Mouse (Mus musculus) adrenal gland, adult 2 months (tissue): Measurements from ENCODE around the gene Rtbdn. TPM values are rescaled to one million over a fixed set of nuclear protein-coding genes. Genes with fewer than 3 reads are reported as not detected.

Experiments
- DNase-seq: peaks from one replicate; pipeline ENCODE4 v3.0.0; 2021
- polyA plus RNA-seq: library from polyadenylated mRNA; depleted of rRNA; stranded (reverse); fragments of >200 nt; gene quantifications from 2 replicates; pipeline ENCODE4 v1.2.3, GENCODE M21; 2012
- total RNA-seq, 2 experiments: library from RNA; stranded (reverse); gene quantifications; 2 replicates each; pipeline ENCODE4 v1.2.3; 2021

The Rtbdn gene
- total and polyA plus RNA-seq, 3 experiments, result 0.34 TPM; not detected in 2

DNA sequence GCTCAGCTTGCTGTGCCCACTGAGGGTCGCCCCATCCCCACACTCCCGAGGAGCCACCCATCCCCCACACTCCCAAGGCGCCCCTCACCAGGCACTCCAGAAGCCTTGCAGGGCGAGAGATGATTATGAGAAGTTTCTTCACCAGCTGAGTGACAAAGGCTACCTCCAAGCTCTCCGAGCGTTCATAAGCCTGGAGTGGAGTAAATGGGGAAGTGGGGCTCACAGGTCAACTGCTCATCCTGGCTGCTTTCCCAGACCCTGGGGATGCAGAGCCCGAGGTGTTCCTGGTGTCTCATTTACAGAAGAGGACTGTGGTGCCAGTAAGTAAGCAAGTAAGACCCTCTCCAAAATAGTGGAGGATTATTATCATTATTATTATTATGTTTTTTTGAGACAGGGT, 21.2 kb upstream of the Rtbdn start:
- DNase-seq, result no peak

DNA sequence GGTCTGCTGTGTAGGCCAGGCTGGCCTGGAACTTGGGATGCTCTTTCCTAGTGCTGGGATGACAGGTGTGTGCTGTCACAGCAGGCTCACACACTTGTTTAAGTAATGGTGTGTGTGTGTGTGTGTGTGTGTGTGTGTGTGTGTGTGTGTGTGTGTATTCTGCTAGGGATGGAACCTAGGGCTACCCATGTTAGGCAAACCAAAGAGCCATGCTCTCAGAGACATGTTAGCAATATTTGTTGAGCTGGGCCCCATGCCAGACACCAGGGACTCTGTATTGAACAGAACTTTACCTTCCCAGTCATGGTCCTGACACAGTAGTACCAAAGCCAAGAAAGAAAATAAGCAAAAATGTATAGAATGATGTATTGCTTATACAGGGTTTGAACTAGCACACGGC, 19.3 kb upstream of the Rtbdn start:
- DNase-seq, result no peak

DNA sequence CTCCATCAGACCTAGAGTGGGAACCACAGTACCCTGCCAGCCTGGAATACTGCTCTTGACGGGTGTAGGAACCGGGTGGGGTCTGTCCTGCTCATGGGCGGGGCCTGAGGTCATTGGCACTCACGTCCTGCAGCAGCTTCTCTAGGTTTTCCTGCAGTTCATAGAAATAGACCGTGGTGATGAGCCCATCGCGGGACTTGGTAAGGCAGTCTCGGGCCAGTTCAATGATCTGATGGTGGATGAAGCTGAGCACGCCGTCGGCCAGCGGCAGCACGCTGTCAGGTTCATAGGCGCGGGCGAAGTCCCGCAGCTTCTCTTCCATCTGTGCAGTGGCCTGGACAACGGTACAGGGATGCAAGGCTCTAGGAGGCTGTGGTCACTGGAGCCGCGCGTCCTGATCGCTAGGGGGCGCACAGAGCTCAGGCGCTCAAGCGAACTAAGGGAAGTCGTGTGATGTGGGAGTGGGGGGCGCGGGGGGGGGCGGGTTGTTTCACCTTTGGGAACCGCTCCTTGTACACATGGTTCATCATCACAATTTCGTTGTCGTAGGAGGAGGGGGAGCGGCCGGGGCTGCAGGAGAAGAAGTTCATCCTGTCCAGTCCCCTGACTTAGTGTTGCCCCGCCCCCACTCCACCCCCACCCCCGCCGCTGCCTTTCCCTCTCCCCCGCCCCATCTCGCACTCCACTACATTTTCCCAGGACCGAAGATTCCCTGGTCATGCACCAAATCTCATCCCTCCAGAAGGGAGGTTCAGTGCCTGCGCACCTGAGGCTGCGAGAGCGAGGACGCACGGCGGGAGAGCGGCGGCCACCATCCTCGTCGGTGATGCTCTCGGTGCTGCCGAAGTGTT, 18.1 kb upstream of the Rtbdn start:
- peak; percentile 68 for DNase-seq

DNA sequence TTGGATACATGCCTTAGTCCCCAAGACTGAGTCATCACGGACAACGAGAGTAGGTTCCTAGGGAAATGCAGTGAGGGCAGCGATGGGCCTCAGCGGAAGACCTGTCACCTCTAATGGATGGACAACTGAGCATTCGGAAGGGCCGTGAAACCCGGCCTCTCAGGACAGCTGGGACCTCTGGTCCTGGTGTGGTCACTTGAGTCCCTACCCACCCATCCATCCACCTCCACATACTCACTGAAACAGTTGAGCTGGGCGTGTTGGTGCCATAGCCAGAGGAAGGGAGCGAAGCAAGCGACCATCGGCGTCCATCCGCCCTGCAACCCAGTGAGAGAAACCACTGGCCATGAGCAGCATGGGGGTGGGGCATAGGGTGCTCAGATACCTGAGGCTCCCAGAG, 16.2 kb upstream of the Rtbdn start:
- DNase-seq, result no peak

DNA sequence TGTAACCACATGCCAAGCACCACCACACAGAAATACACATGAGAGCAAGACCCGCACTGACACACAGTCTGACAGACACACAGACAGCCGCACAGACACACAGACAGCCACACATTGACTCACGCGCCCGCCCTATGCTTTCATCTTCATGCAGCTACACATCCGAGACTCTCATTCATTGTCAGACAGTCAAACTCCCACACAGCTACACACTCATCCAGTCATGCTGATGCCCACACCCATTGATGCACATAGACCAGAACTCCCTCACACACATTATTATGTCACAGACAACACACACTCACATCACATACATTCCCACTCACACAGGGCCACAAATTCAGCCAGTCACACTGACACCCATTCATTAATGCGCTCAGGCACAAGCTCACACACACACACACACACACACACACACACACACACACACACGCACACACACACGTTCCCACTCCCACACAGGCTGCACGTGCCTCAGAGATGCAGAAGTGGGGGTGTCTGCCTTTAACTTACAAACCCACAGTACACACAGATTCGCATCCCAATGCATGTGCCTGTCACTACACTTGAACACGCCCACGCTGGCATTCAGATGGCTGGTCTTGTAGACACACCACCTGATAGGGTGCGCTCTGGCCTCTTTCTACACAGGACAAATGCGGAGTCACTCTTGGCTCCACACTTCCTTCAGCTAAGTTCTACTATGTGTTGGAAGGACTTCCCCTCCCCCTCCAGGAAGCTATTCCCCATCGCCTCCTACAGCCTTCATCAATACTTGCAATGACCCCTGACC, 12.8 kb upstream of the Rtbdn start:
- no peak for DNase-seq

DNA sequence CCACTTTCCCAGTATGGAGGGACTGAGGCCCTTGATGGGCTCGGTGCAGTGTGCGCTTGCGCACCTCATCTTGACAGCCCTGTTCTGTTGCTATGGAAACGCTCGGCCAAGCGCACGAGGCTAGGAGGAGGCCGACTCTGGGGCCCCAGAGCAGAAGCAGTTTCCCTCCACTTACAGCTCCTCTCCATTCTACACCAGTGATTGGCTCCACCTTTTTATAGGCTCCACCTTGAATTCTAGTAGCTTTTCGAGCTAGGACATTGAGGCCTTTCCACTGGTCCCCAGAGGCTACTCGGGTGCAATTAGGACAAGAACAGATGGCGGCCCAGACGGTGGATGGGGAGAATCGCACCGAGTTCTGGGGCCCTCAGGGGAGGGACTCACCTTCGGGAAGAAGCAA, 11.9 kb upstream of the Rtbdn start:
- DNase-seq, result no peak

DNA sequence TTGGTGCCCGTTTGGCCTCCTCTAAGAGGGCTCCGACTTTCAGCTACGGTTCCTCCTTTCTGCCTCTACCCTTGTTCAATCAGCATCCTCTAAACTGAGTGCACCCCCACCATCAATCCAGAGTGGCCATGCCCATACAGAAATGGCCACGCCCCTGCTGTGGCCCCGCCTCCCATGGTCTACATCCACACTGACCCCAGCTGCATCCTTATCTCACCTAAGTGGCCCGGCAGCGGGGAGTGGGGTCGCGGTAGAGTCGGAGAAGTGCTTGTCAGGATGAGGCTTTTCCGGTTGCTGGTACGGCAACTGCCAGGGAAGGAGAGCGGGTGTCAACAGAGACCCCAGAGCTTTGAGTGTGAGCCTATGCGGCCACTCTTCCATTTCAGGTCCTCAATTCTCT, 11.3 kb upstream of the Rtbdn start:
- DNase-seq, result no peak

DNA sequence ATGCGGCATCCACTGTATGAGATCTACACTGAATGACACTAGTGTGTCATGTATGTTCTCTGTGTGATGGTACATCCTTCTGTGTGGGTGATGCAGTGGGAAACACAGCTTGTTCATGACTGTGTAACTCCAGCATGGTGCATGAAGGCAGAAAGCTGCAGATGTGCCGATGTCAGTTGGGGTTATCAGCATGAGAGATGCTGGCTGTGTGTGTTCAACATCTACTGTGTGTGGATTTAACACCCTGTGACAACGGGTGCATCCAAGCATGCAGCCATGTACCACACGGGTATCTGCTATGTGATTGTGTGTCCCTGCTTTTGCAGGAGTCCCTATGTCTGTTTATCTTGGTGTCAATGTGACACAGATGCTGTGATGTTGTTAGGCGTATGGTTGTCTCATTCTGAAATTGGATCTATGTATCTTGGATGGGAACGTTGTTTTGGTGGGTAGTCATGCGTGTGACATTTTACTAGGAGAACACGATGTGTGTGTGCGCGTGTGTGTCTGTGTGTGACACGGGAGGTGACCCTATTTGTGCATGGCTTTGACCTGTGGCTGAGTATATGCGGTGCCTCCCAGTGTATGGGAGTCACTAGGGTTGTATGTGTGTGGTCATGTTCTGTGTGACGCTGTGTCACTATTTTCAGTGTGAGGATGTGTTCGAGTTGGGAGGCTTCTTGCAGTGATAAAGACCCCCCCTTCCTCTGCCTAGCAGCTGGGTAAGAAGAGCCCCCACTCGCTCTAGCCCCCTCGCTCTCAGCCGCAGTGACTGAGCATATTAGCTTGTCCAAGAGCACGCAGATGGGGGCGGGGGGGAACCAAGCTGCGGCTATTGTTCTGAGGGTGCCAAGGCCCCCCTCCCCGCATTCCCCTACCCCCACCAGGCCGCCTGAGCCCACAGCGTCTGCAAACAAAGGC, 10.5 kb upstream of the Rtbdn start:
- no peak for DNase-seq

DNA sequence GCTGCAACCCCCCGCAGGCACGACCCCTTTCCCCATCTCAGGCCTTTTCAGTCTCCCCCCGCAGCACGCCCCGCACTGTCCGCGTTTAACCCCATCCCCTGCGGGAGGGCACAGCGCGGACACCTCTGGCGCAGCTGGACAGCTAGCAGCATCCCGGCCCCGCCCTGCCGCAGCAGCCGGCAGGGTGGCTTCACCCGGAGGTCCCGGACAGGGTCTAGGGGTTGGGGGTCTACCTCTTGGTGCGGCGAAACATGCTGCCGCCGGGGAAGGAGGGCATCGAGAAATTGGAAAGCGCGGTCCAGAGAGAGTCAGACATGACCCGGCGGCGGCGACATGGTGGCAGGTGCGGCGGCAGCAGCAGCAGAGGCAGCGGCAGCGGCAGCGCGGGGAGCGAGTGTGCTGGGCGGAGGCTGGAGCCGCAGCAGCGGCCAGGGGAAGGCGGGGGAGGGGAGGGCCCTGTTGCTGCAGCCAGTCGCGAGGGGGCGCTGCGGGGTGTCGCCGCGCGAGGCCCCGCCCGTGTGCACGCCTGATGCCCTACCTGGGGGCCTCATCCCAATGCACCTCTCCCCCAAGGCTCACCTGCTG, 9.7 kb upstream of the Rtbdn start, which contains the start of gene Mast1:
Mast1 (minus strand) TSS at position 398 of the 585 bp plus-strand sequence.
- peak; percentile 74 for DNase-seq

DNA sequence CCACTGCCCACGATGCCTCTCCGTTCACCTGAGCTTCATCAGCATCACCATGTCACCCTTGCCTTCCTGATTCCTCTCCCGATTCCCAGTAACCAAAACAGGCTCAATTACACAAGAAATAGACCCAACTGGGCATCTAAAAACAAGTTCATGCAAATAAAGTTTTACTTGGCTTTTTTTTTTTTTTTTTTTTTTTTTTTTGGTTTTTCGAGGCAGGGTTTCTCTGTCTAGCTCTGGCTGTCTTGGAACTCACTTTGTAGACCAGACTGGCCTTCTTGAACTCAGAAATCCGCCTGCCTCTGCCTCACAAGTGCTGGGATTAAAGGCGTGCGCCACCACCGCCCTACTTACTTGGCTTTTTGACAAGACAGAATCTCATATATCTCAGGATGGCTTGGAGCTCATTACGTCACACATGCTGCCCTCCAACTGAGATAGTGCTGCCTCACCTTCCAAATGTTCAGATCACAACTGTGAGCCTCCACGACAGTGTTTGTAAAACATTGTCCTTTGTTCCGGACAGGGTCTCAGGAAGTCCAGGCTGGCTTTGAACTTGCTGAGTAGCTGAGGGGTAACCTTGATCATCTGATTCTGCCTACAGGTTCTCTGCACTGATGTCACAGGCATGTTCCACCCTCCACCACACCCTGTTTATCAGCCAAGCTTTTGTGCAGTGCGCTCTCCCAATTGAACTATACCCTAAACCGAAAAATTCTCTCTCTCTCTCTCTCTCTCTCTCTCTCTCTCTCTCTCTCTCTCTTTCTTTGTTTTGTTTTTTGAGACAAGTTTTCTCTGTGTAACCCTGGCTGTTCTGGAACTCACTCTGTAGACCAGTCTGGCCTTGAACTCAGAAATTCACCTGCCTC, 8.9 kb upstream of the Rtbdn start:
- DNase-seq, result no peak

DNA sequence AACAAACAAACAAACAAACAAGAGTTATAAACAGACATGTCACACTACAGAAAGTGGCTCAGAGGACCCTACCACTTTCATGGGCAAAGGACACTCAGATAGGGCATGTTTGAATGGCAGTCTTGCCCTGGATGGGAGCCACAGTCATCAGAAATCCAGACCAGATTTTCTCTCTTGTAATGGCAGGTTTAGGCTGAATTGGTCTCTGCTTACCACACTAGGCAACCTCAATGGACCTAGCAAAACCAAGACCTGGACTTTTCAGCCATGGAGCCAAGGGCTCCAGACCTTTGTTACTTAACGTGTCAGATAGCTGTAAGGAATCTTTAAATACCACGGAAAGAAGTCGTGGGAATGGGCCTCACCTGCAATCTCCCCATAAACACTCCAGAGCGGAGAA, 3.1 kb upstream of the Rtbdn start:
- DNase-seq, result no peak

DNA sequence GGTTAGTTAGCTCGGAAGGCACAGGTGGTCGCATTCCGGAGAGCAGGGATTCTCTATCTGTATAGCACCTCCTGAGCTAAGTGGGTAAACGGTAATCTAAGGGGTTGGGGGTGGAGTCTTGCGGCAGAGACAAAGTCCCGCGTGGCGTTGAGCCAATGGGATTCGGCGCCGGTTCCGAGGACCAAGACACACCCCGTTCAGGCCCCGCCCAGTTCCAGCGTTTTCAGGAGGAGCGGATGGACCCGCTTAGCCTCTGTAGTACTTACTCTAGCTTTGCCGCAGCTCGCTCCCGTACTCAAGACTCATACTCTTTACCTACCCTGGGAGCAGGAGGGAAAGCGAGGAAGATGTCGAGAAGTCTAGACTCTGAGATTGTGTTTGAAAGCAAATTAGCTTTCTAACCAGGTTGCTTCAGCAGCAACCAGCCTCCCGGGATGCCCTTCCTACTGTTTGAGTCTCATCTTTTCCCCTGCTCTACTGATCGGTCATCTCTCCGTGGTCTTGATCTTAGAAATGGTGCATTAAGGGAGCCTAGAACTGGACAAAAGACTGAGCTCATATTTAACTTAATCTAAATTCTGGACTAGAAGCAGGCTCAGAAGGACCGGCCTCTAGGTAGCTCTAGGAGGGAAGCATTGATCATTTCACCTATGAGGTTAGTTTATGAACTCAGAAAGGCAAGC, 2.2 kb upstream of the Rtbdn start:
- peak; percentile 37 for DNase-seq

DNA sequence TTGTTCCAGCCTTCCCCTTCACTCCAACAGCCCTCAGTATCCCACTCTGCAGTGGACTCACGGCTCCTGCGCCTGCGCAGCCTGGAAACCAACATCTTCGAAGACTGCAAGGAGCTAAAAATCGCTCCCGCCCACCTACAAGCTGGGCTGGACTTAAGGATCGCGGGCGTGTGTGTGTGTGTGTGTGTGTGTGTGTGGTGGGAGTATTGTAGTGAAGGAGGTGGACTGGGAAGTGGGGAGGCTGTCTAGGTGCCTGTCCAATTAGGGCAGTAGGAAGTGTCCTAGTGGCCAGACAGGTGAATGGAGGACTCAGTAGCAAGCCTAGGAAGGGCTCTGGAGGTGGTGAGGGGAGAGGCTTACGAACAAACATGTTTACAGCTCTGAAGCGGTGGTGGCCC, 1.6 kb upstream of the Rtbdn start:
- DNase-seq, result no peak

DNA sequence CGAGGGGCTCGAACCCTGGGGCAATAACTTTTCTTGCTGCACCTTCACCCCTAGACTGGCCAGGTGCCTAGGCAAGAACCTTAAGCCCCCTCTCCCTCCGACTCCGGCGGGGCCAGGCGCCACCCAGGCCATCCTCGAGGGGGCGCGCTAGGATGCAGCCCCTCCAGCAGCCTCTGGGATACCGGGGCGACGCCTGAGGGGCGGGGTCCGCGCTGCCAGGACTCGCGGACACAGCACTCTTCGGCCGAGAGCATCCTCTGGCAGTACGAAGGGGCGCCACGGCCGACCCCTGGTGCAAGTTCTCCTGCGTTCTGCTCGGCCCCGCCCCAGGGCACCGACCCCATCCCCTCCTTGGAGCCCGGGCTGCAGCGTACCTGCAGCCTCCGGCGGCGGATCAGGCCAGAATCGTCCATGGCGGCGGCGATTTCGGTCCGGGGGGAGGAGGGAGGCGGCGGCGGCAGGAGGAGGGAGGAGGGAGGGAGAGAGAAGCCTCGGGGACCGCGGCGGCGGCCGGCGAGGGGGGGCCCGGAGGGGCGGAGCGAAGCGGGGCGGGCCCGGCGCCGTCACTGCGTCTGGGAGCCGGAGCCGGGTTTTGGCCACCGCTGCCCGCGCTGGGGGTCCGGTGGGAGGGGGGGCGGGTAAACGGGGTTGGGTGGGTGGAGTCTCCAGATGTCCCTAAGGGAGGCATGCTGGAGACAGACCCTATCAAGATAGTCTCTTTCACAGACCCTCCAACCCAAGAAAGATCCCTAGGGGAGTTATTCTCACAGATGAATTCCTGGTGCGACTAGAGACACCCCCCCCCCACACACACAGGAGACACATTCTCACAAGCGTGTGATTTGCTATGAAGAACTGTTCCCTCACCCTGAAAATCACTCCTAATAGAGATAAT, 911 bp upstream of the Rtbdn start:
- DNase-seq, result no peak

DNA sequence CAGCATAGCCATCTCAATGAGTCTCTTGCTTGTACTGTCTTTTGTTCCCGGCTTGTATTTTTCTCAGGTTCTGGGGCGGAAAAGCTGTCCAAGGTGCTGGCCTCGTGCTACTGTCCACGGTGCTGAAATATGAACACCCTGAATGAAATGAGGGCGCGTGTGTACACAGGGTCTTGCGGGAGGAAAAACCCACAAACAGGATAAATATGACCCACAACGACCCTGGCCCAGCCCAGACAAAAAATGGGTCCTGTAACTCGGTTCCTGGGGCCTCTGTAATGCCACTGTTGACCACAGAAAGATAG, 402 bp downstream of the Rtbdn start:
- peak; percentile 42 for DNase-seq

DNA sequence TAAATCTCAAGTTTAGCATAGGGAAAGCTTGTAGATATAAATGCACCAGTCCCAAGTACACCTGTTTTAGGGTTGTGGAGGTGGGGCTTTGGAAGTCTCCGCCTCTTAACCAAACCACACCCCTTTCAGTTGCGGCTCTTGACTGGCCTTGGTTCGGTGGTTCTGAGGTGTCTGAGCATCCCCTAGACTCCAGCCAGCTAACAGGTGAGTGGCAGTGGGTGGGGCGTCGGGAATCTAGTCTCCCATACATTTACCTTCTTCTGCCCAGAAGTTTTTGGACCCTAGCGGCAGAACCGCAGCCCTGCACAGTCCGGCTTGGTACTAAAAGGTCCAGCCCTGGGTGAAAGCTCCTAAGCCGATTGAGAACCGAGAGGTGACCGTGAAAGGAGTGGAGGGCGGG, 3.0 kb downstream of the Rtbdn start:
- no peak for DNase-seq

DNA sequence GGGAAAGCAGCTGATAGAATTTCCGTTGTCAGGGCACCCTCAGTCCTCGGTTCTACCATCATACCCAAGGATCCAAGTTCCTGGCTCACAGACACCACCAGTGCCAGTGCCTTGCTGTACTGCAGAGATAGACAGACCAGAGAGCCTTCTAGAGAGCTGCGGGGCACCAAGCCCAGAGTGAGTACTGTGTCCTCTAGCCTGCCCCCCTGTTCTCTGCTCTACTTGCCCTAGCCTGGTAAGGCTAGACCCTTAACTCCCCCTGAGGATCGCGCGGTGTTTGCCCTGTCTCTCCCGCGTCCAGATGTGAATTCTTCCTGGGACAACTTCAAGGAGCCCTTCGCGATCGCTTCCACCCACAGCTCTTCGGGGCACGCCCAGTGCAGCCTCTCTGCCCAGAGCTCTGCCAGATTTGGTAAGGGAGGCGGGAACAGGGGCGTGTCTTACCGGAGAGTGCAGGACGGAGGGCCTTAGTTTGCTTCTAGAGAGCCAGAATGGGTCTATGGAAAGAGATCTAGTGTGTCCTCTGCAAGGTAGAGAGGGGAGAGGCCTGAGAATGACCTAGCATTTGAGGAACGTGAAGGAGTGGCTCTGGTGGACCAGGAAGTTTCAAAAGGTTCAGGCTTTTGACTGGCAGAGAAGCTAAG, 5.9 kb downstream of the Rtbdn start:
- DNase-seq, result peak; percentile 79

DNA sequence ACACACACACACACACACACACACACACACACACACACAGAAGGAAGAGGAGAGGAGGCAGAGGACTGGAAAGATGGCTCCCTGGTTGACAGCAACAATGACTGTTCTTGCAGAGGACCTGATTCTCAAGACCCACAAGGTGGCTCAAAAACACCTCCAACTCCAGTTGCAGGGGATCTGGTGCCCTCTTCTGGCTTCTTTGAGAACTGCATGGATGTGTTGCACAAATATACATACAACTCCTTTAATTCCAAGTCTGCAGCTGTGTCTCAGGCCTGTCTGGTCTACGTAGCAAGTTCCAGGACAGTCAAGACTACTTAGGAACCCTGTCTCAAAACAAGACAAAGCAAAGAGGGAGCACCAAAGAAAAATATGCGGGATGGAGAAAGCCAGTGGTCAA, 10.0 kb downstream of the Rtbdn start:
- DNase-seq, result peak; percentile 46

DNA sequence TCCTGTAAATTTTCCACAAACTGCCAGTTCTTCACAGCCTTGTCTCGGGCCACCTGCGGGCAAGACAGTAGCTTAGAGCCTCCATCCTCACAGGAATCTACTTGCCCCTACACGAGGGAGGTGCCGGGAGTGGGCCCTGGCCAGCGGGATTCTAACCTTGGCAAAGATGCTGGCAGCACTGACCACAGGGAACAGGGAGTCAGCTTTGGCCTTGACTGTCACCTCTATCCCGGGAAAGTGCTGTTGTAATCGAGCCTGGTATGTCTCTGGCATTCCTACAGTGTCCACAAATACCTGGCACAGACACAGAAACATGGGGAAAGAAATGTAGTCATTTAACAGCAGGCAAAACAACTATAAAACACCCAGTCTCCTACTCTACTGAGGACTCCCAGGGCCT, 13.0 kb downstream of the Rtbdn start:
- peak; percentile 86 for DNase-seq
